10 mouse cellular contexts compared by ENCODE assay signal in the genomic region with DNA sequence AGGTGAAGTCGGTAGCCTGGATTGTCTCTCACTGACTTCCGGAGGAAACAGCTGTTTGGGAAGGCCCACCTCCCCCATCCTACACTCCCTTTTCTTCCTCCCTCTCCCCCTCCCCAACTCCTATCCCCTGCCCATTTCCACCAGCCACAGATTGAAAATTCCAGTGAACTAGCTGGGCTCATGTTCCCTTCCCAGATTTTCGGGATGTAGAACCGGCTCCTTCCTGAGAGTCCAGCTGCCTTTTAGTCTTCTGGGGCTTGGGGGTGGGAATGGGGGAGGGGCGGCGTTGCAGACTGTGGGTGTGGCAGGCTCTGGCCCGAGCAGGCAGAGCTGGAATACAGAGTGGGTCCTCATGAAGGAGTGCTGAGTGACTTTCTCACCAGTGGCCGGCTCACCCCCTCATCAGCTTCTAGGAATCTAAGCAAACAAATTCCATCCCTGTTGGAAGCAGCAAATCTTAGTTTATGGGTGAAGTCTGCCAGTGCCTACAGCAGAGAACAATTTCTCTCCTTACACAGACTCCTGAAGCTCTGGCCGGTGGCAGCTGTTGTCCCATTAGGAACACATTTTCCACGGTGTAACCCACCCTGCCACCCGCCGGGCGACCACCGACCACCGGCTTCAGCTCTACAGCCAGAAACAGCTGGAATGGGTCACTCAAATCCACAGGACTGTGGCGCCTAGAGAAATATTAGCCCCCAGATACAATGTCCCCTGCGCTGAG.
DNase-seq lines count a peak whose midpoint lies in the region; ATAC-seq lines count a peak whose summit lies in the region.
"Had no signal": no experiment of that assay in that cellular context is flagged by ENCODE, and none has a peak within 500 bp of the region (broad histone marks: within the 10 kb centered on the region; RNA-seq: fewer than 3 reads in every experiment).

No protein-coding gene starts in this region.

- peak overlapping the region; percentile 38 for H3K4me3 ChIP-seq in kidney, embryonic 16.5 days (ENCODE audit: low read length)
- peak overlapping the region; percentile 16 for H3K4me3 ChIP-seq in intestine, embryonic 14.5 days (ENCODE audit: low read depth, low read length)
- H3K4me3 ChIP-seq in neural tube, embryonic 11.5 days (ENCODE audit: low read depth, low read length), result no peak overlapping the region
- H3K4me3 ChIP-seq: erythroblast, embryonic 14.5 days had no signal

- H3K4me2 ChIP-seq in kidney, embryonic 16.5 days (replicated peaks; ENCODE audit: low read depth, low read length), result peak overlapping the region; percentile 56
- H3K4me2 ChIP-seq in intestine, embryonic 14.5 days (ENCODE audit: low read length), result peak overlapping the region; percentile 43
- peak overlapping the region; percentile 32 for H3K4me2 ChIP-seq in neural tube, embryonic 11.5 days (ENCODE audit: low read depth)

- H3K27ac ChIP-seq in kidney, embryonic 16.5 days (ENCODE audit: low read length), result peak overlapping the region; percentile 81
- H3K27ac ChIP-seq in intestine, embryonic 14.5 days (ENCODE audit: low read depth), result 0 out of 2 replicates have a peak overlapping the region, but pooled peaks have one; percentile 6
- no peak overlapping the region for H3K27ac ChIP-seq in neural tube, embryonic 11.5 days (ENCODE audit: low read depth, low read length)
- H3K27ac ChIP-seq: macrophage had no signal

- H3K9ac ChIP-seq in kidney, embryonic 16.5 days (replicated peaks; ENCODE audit: low read length), result peak overlapping the region; percentile 59
- H3K9ac ChIP-seq in intestine, embryonic 14.5 days (ENCODE audit: low read length), result 0 out of 2 replicates have a peak overlapping the region, but pooled peaks have one; percentile 1
- H3K9ac ChIP-seq in neural tube, embryonic 11.5 days (ENCODE audit: low read length), result no peak overlapping the region

- DNase-seq in kidney, adult 9 months, result no peak
- DNase-seq in embryo, embryonic 9.5 days (ENCODE audit: extremely low spot score), result peak; percentile 65
- peak; percentile 66 for DNase-seq in intestine, embryonic 14.5 days (ENCODE audit: low spot score)
- DNase-seq in neural tube, embryonic 11.5 days (ENCODE audit: low spot score), result peak; percentile 54
- no peak for DNase-seq in spleen, adult 12 weeks (ENCODE audit: low spot score)
- no peak for DNase-seq in gastrocnemius, adult 8-10 months (ENCODE audit: low spot score in 2 of 2)
- no peak for DNase-seq in left cerebral cortex, adult 18-20 months (ENCODE audit: low spot score in 2 of 2)

- no peaks in the 10 kb centered on the region for H3K9me3 ChIP-seq in kidney, embryonic 16.5 days (ENCODE audit: low read length)
- H3K9me3 ChIP-seq in intestine, embryonic 14.5 days (ENCODE audit: control insufficient read depth, low read length), result no peaks in the 10 kb centered on the region
- H3K9me3 ChIP-seq in neural tube, embryonic 11.5 days (ENCODE audit: control insufficient read depth, low read length), result no peaks in the 10 kb centered on the region

- peak; percentile 72 for ATAC-seq in kidney, embryonic 16.5 days (ENCODE audit: low FRiP score, low TSS enrichment)
- peak; percentile 62; the same call in 1 of the 2 replicates for ATAC-seq in intestine, embryonic 14.5 days (replicated peaks; ENCODE audit: low FRiP score, low TSS enrichment, low read depth)
- peak; percentile 67 for ATAC-seq in neural tube, embryonic 11.5 days (ENCODE audit: insufficient read depth, low FRiP score, low TSS enrichment)

- peaks cover 24% of the 10 kb centered on the region for H3K4me1 ChIP-seq in kidney, embryonic 16.5 days (ENCODE audit: insufficient read depth, low read length)
- H3K4me1 ChIP-seq in intestine, embryonic 14.5 days (replicated peaks; ENCODE audit: control insufficient read depth, insufficient read depth, low read length), result peaks cover 21% of the 10 kb centered on the region
- peaks cover 15% of the 10 kb centered on the region; the same call in 1 of the 2 replicates for H3K4me1 ChIP-seq in neural tube, embryonic 11.5 days (ENCODE audit: control insufficient read depth, insufficient read depth, low read length)

- 9% methylated on average over 17 of the region's 17 CpGs for WGBS in kidney, embryonic 16.5 days
- 25% methylated on average over 17 of the region's 17 CpGs for WGBS in intestine, embryonic 14.5 days
- 13% methylated on average over 17 of the region's 17 CpGs for WGBS in neural tube, embryonic 11.5 days

- H3K27me3 ChIP-seq in kidney, embryonic 16.5 days (ENCODE audit: insufficient read depth, low read length), result no peaks in the 10 kb centered on the region
- H3K27me3 ChIP-seq in intestine, embryonic 14.5 days (replicated peaks; ENCODE audit: control insufficient read depth, insufficient read depth, low read length), result no peaks in the 10 kb centered on the region
- H3K27me3 ChIP-seq in neural tube, embryonic 11.5 days (ENCODE audit: control insufficient read depth, insufficient read depth, low read length), result no peaks in the 10 kb centered on the region

- H3K36me3 ChIP-seq in kidney, embryonic 16.5 days (ENCODE audit: insufficient read depth, low read length), result no peaks in the 10 kb centered on the region
- no peaks in the 10 kb centered on the region for H3K36me3 ChIP-seq in intestine, embryonic 14.5 days (ENCODE audit: control insufficient read depth, insufficient read depth, low read length)
- no peaks in the 10 kb centered on the region for H3K36me3 ChIP-seq in neural tube, embryonic 11.5 days (ENCODE audit: control insufficient read depth, insufficient read depth, low read length)

Comparison
In these comparisons a context has a peak if more than half of its experiments do, and no peak if none do; other contexts are left out.
1. DNase-seq: peak in embryo, embryonic 9.5 days (single experiment), intestine, embryonic 14.5 days (single experiment) and neural tube, embryonic 11.5 days (single experiment); none in kidney, adult 9 months (single experiment), spleen, adult 12 weeks (single experiment), gastrocnemius, adult 8-10 months (0 of 2) and left cerebral cortex, adult 18-20 months (0 of 2).
2. Peak in every context shown above with its lines, with median percentiles within 50 percentile points of each other: ATAC-seq and H3K4me2 ChIP-seq.